Mouse (Mus musculus): ENCODE data around the gene 4930415L06Rik.

4930415L06Rik gene

DNA sequence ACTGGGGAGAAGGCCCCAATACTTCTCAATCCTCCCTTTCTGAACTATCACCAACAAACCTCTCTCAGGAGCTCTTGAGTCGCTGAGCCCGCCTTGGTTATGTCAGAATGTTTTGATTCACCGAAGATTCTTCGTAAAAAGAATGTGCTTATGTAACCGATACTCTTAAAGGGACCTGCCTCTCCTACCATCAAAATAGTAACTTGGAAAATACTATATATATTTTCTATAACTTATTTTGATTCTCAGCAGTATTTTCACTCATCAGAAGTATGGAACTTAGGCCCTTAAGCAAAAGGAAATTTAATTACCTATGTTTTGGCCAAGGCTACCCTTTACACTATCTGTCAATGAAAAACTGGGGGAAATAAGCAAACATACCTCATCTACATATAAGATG, at the start of gene 4930415L06Rik:
TSS of gene 4930415L06Rik (minus strand) at position 101 of the 400 bp plus-strand sequence.
- DNase-seq, result no peak

GRCm38 (mm10) chrX:89978621-89979020, 46.0 kb upstream of the 4930415L06Rik start:
- no peak for DNase-seq

- DNase-seq, result no peak
Measured at GRCm38 (mm10) chrX:89904871-89905270, 27.8 kb downstream of the 4930415L06Rik start.
